ENCODE assay signal across 25 mouse cellular contexts in genomic region chr5:26671478-26671877, GRCm38 (mm10).
"Had no signal": no experiment of that assay in that cellular context is flagged by ENCODE, and none has a peak within 500 bp of the region (broad histone marks: within the 10 kb centered on the region; RNA-seq: fewer than 3 reads in every experiment).

No protein-coding gene starts in this region.

- H3K9ac ChIP-seq: heart, embryonic 13.5 days; heart, embryonic 15.5 days; hindbrain, embryonic 13.5 days; hindbrain, embryonic 15.5 days; kidney, embryonic 15.5 days; limb, embryonic 13.5 days; limb, embryonic 15.5 days; liver, embryonic 12.5 days had no signal

- H3K36me3 ChIP-seq: heart, embryonic 13.5 days; heart, embryonic 15.5 days; hindbrain, embryonic 13.5 days; hindbrain, embryonic 15.5 days; kidney, embryonic 15.5 days; limb, embryonic 13.5 days; limb, embryonic 15.5 days; liver, embryonic 12.5 days had no signal

- H3K27ac ChIP-seq: gastrocnemius, adult 2 months; heart, adult 2 months; heart, embryonic 13.5 days; heart, embryonic 15.5 days; hindbrain, embryonic 13.5 days; hindbrain, embryonic 15.5 days; hindbrain, postnatal 0 days; kidney, embryonic 15.5 days; kidney, postnatal 0 days; limb, embryonic 13.5 days; limb, embryonic 15.5 days; liver, embryonic 12.5 days had no signal

- H3K27me3 ChIP-seq: heart, embryonic 13.5 days; heart, embryonic 15.5 days; hindbrain, embryonic 13.5 days; hindbrain, embryonic 15.5 days; kidney, embryonic 15.5 days; limb, embryonic 13.5 days; limb, embryonic 15.5 days; liver, embryonic 12.5 days had no signal

- DNase-seq: gastrocnemius, adult 2 months; gastrocnemius, postnatal 10 days; gastrocnemius, postnatal 25 days; heart, adult 11 months; heart, adult 2 months; heart, postnatal 14 days; heart, postnatal 36 days; kidney, adult 11 months; kidney, adult 2 months; kidney, adult 9 months; kidney, postnatal 14 days; kidney, postnatal 36 days; layer of hippocampus, adult 9-11 months; layer of hippocampus, postnatal 36 days; left cerebral cortex, postnatal 4 days had no signal

- H3K4me3 ChIP-seq: gastrocnemius, adult 2 months; heart, adult 2 months; heart, embryonic 13.5 days; heart, embryonic 15.5 days; hindbrain, embryonic 13.5 days; hindbrain, embryonic 15.5 days; kidney, embryonic 15.5 days; limb, embryonic 13.5 days; limb, embryonic 15.5 days; liver, embryonic 12.5 days had no signal

- H3K9me3 ChIP-seq: heart, embryonic 13.5 days; heart, embryonic 15.5 days; hindbrain, embryonic 13.5 days; hindbrain, embryonic 15.5 days; kidney, embryonic 15.5 days; limb, embryonic 13.5 days; limb, embryonic 15.5 days; liver, embryonic 12.5 days had no signal

- H3K4me1 ChIP-seq: heart, embryonic 13.5 days; heart, embryonic 15.5 days; hindbrain, embryonic 13.5 days; hindbrain, embryonic 15.5 days; kidney, embryonic 15.5 days; limb, embryonic 13.5 days; limb, embryonic 15.5 days; liver, embryonic 12.5 days had no signal
